Mouse (Mus musculus) spleen, adult 18-20 months (tissue): Measurements from ENCODE around the gene Ltb4r1.
A peak's percentile ranks its signal among the peaks of the same experiment; 100 is the strongest.

ENCODE experiments used
- DNase-seq, 2 experiments: peaks; one replicate each; pipeline ENCODE4 v3.0.0; 2022; ENCODE audit warnings: mixed read lengths in 2 of 2

Ltb4r1 gene

GRCm38 (mm10) chr14:55787731-55788130 is 22.0 kb downstream of the Ltb4r1 start:
- no peak for DNase-seq

GRCm38 (mm10) chr14:55788256-55789050 is 22.7 kb downstream of the Ltb4r1 start, which contains the start of gene Ripk3:
Gene Ripk3, minus strand, starts transcription at chr14:55788865.
- peak; percentile 60 to 72 for DNase-seq

- DNase-seq: no peak
These were observed 27.7 kb downstream of the Ltb4r1 start for GRCm38 (mm10) chr14:55793461-55793860.

- no peak for DNase-seq
These were observed 28.2 kb downstream of the Ltb4r1 start for GRCm38 (mm10) chr14:55793946-55794345.

GRCm38 (mm10) chr14:55795380-55796163 is 29.8 kb downstream of the Ltb4r1 start:
- no peak for DNase-seq

GRCm38 (mm10) chr14:55814885-55815284 is 49.1 kb downstream of the Ltb4r1 start:
- DNase-seq: peak in 1 of 2 experiments; percentile 32

- no peak for DNase-seq
These were observed 49.6 kb downstream of the Ltb4r1 start for GRCm38 (mm10) chr14:55815310-55815751.
